Mouse (Mus musculus) kidney, embryonic 16.5 days (tissue): Measurements from ENCODE around the gene Snx1. TPM values are rescaled to one million over a fixed set of nuclear protein-coding genes. Genes with fewer than 3 reads are reported as not detected.

ENCODE experiments used
- ATAC-seq: fragments of 200-750 bp; cut with Nextera tagmentation; 2 replicates; pipeline ENCODE4 v1.8.0; 2017; ENCODE audit warnings: moderate TSS enrichment; ENCODE audit not compliant: low FRiP score, low TSS enrichment
- H3K27ac ChIP-seq: fragments of 300-500 bp; sonication (generic); 2 replicates; pipeline ENCODE4 v1.5.1; 2014; ENCODE audit warnings: low read length
- H3K27me3 ChIP-seq: fragments of 300-500 bp; sonication (generic); 2 replicates; pipeline ENCODE4 v1.6.1; 2014; ENCODE audit warnings: low read length, control low read depth, mixed read lengths; ENCODE audit not compliant: insufficient read depth
- H3K36me3 ChIP-seq: fragments of 300-500 bp; sonication (generic); 2 replicates; pipeline ENCODE4 v1.6.1; 2014; ENCODE audit warnings: low read length, control low read depth, mixed read lengths; ENCODE audit not compliant: insufficient read depth
- H3K4me1 ChIP-seq: fragments of 300-500 bp; sonication (generic); 2 replicates; pipeline ENCODE4 v1.6.1; 2014; ENCODE audit warnings: low read length, control low read depth, mixed read lengths; ENCODE audit not compliant: insufficient read depth
- H3K4me2 ChIP-seq: fragments of 300-500 bp; sonication (generic); replicated peaks from 2 replicates; pipeline ENCODE4 v1.6.1; 2014; ENCODE audit warnings: low read depth, low read length
- H3K4me3 ChIP-seq: fragments of 300-500 bp; sonication (generic); 2 replicates; pipeline ENCODE4 v1.5.1; 2014; ENCODE audit warnings: mild to moderate bottlenecking, low read length
- H3K9ac ChIP-seq: fragments of 300-500 bp; sonication (generic); replicated peaks from 2 replicates; pipeline ENCODE4 v1.6.1; 2014; ENCODE audit warnings: low read length
- H3K9me3 ChIP-seq: fragments of 300-500 bp; sonication (generic); 2 replicates; pipeline ENCODE4 v1.6.1; 2016; ENCODE audit warnings: low read length, control low read depth
- WGBS: fragments of 180-500 bp; shearing (Covaris S2); extraction: QIAGEN DNeasy Blood & Tissue Kit; methylation state at CpG from one replicate; pipeline ENCODE4 v1.1.7; 2014; 5-methylcytosine and 5-hydroxymethylcytosine counted together
- polyA plus RNA-seq: library from polyadenylated mRNA; unstranded; fragments of >200 nt; fragmentation: Nextera tagmentation; extraction: Ambion mirVana; gene quantifications from 2 replicates; pipeline ENCODE4 v1.2.1, GENCODE M21; 2015

Snx1 gene
- polyA plus RNA-seq = 150 and 152 TPM in 2 replicates

DNA sequence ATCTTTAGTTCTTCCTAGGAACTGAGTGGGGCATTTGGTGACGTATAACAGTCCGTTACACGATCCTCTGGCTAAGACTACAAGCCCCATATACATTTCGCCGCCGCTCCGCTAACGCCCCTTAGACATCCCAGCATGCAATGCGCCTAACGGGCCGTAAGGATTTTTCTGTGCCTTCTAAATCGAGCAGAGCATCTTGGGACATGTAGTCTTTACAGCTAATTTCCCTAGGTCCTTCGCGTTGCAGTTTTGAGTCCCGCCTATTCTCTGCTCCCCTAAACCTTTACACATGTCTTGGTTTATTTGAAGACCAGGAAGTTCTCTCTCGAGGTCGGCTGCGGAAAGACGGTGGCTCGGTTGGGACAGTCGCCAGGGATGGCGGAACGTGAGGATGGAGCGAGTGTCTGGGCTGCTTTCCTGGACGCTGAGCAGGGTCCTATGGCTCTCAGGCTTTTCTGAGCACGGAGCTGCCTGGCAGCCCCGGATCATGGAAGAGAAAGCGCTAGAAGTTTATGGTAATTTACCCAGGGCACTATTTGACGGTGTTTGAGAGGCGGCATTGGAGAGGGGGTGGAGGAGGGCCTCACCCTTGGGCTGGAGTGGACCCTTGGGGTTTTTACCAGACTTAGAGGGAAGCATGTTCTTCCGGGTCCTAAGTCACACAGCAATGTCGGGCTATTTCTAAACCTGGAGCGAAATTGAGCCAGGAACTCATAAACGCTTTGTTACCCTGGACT lies at the start of gene Snx1, which contains the start of gene Ciao2a:
Gene Snx1, minus strand, starts transcription at position 132 of the 737 bp plus-strand sequence.
Gene Ciao2a, plus strand, starts transcription at position 156 of the 737 bp plus-strand sequence.
- Histone ChIP-seq H3K9ac (peak within 1 kb of the TSS; percentile 83), H3K4me1 (peaks cover 32% of the 10 kb centered on the region), H3K27me3 (no peaks in the 10 kb centered on the region), H3K4me3 (peak within 1 kb of the TSS; percentile 75), H3K9me3 (no peaks in the 10 kb centered on the region), H3K36me3 (peaks cover 6% of the 10 kb centered on the region; the same call in 1 of the 2 replicates), H3K4me2 (peak within 1 kb of the TSS; percentile 83), H3K27ac (peak within 1 kb of the TSS; percentile 83)
- WGBS = under 1% methylated on average over 34 of the region's 34 CpGs
- peak; percentile 79 for ATAC-seq

DNA sequence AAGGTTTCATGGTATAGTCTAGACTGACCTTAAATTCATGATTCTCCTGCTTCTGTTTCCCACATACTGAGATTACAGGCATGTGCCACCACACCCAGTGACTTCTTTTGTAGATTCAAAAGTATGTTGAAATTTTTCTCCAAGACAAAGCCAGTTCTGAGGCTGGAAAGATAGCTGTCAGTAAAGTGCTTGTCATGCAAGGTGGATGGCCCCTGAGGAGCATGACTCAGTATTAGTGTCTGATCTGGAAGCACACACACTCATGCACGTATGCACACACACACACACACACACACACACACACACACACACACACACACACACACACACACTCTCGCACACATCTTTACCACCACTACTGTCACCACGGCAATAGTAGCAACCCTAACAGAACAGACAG lies 48.6 kb upstream of the Snx1 start:
- Histone ChIP-seq H3K36me3 (no peaks in the 10 kb centered on the region), H3K27ac (no peak overlapping the region), H3K4me1 (no peaks in the 10 kb centered on the region), H3K9ac (no peak overlapping the region), H3K9me3 (no peaks in the 10 kb centered on the region), H3K4me3 (no peak overlapping the region), H3K4me2 (no peak overlapping the region), H3K27me3 (no peaks in the 10 kb centered on the region)
- no peak for ATAC-seq
- 89% methylated on average over 3 of the region's 3 CpGs for WGBS

DNA sequence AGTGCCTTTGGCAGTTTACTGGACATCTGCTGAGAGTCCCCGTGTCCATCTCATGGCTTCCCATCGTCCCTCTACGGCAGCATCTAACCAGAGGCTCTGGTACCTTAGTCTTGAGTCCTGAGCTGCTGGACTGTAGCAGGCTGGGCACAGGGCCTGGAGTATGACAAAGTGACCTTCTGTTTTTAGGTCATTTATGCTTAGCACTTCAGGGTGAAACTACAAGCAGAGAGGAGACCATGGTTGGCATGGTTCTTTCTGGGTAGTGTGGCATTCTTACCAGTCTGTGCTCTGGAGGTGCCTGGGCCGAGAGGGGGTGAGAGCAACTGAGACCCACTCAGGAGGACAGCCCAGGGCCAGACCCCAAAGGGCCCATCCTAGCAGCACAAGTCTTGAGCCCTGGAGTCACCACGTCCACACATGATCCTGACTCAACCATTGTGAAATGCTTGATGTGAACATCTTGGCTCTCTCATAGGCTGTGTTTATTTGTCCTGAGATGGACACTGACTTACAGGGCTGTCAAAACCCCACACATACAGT lies 47.0 kb upstream of the Snx1 start:
- H3K36me3 ChIP-seq = no peaks in the 10 kb centered on the region
- H3K4me1 ChIP-seq = no peaks in the 10 kb centered on the region
- no peak overlapping the region for H3K4me2 ChIP-seq
- H3K27ac ChIP-seq = no peak overlapping the region
- H3K9ac ChIP-seq = no peak overlapping the region
- H3K27me3 ChIP-seq = no peaks in the 10 kb centered on the region
- ATAC-seq = no peak
- WGBS = 96% methylated on average over 5 of the region's 5 CpGs
- no peak overlapping the region for H3K4me3 ChIP-seq
- H3K9me3 ChIP-seq = no peaks in the 10 kb centered on the region

DNA sequence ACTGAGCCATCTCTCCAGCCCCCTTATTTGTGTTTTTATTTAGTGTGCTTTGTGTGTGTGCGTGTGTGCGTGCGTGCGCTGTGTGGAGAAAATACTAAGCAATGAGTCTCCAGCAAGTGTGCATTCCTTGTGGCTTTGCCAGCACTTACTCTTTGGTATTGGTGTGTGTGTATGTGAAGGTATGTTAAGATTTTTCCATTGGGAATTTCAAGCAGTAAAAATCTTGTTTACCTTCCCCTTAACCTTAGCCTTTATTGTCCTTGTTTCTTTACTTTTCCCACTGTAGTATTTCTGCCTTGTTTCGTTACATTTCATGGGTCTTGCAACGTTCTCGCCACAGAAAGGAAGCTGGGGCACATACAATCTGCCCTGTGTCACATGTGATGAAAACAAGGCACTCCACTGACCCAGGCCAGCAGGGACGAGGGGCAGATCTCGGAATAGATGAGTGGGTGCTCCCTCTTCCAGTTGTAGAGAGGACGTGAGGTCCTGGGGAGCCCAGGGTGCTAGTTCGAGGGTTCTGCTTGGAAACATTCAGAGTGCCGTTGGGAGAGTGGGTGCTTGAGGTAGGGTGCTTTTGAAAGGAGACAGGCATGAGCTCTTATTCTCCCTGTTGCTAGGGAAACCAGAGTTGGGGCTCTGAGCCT lies 45.0 kb upstream of the Snx1 start:
- Histone ChIP-seq H3K9ac (no peak overlapping the region), H3K9me3 (no peaks in the 10 kb centered on the region), H3K36me3 (no peaks in the 10 kb centered on the region), H3K4me2 (no peak overlapping the region), H3K4me3 (no peak overlapping the region), H3K4me1 (no peaks in the 10 kb centered on the region), H3K27ac (no peak overlapping the region), H3K27me3 (no peaks in the 10 kb centered on the region)
- no peak for ATAC-seq
- WGBS = 70% methylated on average over 12 of the region's 12 CpGs

DNA sequence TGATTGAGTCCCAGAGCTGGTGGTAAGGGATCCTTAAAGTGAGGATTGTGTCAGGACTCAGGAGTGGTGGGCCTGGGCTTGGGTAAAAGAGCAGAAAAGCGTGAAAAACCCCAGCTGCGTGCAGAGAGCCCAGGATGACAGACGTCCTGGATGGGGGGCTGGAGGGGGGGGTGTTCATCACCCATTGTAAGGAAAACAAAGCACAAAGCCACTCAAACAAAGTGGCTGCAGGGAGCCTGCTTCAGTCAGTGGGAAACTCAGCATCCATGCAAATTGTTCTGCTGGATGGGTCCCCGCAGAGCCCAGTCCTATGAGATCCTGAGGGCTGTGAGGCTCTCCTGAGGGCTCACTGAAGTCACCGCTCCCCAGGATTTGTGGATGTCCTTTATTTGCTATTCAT lies 44.1 kb upstream of the Snx1 start:
- WGBS = 57% methylated on average over 5 of the region's 5 CpGs
- no peaks in the 10 kb centered on the region for H3K27me3 ChIP-seq
- no peak overlapping the region for H3K4me2 ChIP-seq
- no peaks in the 10 kb centered on the region for H3K36me3 ChIP-seq
- no peaks in the 10 kb centered on the region for H3K9me3 ChIP-seq
- H3K27ac ChIP-seq = no peak overlapping the region
- H3K9ac ChIP-seq = no peak overlapping the region
- ATAC-seq = no peak
- H3K4me1 ChIP-seq = no peaks in the 10 kb centered on the region
- no peak overlapping the region for H3K4me3 ChIP-seq

DNA sequence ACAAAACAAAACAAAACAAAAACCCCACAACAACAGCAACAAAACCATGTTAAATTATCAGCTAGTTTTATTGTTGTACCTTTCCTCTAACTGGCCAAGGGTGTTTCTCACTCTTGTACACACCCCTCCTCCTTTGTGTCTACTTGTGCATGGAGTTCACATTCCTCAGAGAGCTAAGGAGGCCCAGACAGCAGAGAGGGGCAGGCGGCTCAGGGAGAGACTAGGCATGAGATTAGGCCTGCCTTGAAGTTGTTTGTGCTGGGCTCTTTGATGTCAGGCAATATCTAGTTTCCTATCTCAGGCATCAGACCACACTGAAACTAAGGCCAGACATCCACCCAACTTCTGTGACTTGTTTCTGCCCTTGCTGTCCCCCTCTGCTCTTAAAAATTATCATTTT lies 41.8 kb upstream of the Snx1 start:
- no peaks in the 10 kb centered on the region for H3K27me3 ChIP-seq
- H3K27ac ChIP-seq = no peak overlapping the region
- H3K4me3 ChIP-seq = no peak overlapping the region
- no peak overlapping the region for H3K9ac ChIP-seq
- no peak for ATAC-seq
- 17% methylated on average over 1 of the region's 1 CpGs for WGBS
- no peaks in the 10 kb centered on the region for H3K9me3 ChIP-seq
- H3K36me3 ChIP-seq = no peaks in the 10 kb centered on the region
- no peaks in the 10 kb centered on the region for H3K4me1 ChIP-seq
- H3K4me2 ChIP-seq = no peak overlapping the region

DNA sequence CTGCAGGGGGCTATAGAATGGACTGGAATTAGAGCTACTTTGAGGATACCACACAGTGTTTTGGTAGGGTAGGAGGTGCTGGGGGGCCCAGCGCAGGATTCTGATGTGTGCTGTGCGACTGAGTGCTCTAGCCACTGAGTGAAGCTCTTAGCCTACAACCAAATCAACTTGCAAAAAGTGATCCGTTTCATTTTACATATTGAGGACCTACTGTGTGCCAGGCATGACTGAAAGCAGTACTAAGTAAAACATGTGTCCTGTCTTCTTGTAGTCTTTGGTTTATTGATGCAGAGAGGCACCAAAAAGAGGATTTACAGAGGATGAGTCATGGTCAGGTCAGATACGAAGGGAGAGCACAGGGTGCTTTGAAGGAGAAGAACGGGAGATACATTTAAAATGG lies 40.8 kb upstream of the Snx1 start:
- H3K4me2 ChIP-seq = no peak overlapping the region
- no peaks in the 10 kb centered on the region for H3K27me3 ChIP-seq
- H3K9ac ChIP-seq = no peak overlapping the region
- no peaks in the 10 kb centered on the region for H3K4me1 ChIP-seq
- WGBS = 83% methylated on average over 5 of the region's 5 CpGs
- no peak overlapping the region for H3K4me3 ChIP-seq
- ATAC-seq = no peak
- H3K27ac ChIP-seq = no peak overlapping the region
- H3K36me3 ChIP-seq = no peaks in the 10 kb centered on the region
- no peaks in the 10 kb centered on the region for H3K9me3 ChIP-seq

DNA sequence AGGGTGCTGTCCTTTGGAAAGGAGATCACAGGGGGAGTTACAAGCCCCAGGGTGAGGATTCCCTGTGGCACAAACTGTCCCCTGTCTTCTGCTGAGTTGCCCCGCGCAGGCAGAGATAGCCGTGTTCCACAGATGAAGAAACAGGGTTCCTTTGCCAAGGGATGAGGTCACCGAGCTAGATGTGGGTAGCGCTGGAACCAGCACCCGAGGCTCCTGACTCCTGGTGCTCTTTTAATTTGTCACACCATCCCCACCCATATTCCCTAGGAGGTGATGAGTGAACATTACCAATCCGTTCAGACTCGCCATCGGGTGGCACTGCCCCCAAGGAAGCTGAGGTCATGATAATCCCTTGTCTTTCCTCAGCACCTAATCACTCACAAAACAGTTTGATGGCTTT lies 36.6 kb upstream of the Snx1 start:
- Histone ChIP-seq H3K27me3 (no peaks in the 10 kb centered on the region), H3K4me2 (no peak overlapping the region), H3K9me3 (no peaks in the 10 kb centered on the region), H3K36me3 (no peaks in the 10 kb centered on the region), H3K4me1 (no peaks in the 10 kb centered on the region), H3K27ac (no peak overlapping the region), H3K9ac (no peak overlapping the region), H3K4me3 (no peak overlapping the region)
- 87% methylated on average over 9 of the region's 9 CpGs for WGBS
- ATAC-seq = no peak

DNA sequence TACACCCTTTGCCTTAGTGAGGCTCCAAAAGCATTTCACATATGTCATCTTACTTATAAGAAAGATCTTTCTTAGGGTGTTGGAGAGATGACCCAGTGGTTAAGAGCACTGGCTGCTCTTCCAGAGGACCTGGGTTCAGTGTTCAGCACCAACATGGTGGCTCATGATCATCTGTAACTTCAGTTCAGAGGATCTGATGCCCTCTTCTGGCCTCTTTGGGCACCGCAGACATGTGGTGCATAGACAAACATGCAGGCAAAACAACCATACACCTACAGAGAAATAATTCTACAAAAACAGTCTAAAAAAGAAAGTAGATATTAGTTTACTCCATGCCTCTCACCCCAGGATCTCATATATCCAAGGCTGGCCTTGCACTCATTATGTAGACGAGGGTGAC lies 33.8 kb upstream of the Snx1 start:
- Histone ChIP-seq H3K4me3 (no peak overlapping the region), H3K36me3 (no peaks in the 10 kb centered on the region), H3K4me2 (no peak overlapping the region), H3K27me3 (no peaks in the 10 kb centered on the region), H3K9me3 (no peaks in the 10 kb centered on the region), H3K9ac (no peak overlapping the region), H3K27ac (no peak overlapping the region), H3K4me1 (no peaks in the 10 kb centered on the region; the same call in 1 of the 2 replicates)
- WGBS = 98% methylated on average over 2 of the region's 2 CpGs
- ATAC-seq = no peak
